Mouse (Mus musculus) CH12.LX (cell line): ENCODE data around the gene Ngp. TPM values are rescaled to one million over a fixed set of nuclear protein-coding genes. Genes with fewer than 3 reads are reported as not detected.

Source experiments
- DNase-seq: peaks from one replicate; pipeline ENCODE4 v3.0.0-alpha.2; 2013; ENCODE audit errors: extremely low read depth
- H3K27ac ChIP-seq: 2 replicates; pipeline ENCODE4 v1.5.1; 2012; ENCODE audit warnings: low read depth, mild to moderate bottlenecking, control low read depth, moderate library complexity; ENCODE audit not compliant: insufficient read depth
- H3K27me3 ChIP-seq: replicated peaks from 2 replicates; pipeline ENCODE3; 2012; ENCODE audit warnings: inconsistent platforms
- H3K36me3 ChIP-seq, 2 experiments: replicated peaks in 1 of 2; 2 replicates each; pipeline versions ENCODE3 to v1.6.1; 2012; ENCODE audit warnings: inconsistent platforms in 1 of 2, low read length in 1 of 2, mild to moderate bottlenecking in 1 of 2, mixed read lengths in 1 of 2, moderate library complexity in 1 of 2; ENCODE audit not compliant: control insufficient read depth in 1 of 2, insufficient read depth in 1 of 2
- H3K4me1 ChIP-seq, 2 experiments: 2 replicates each; pipeline ENCODE4 v1.6.1; 2012; ENCODE audit warnings: inconsistent platforms in 1 of 2, moderate library complexity in 1 of 2; ENCODE audit not compliant: insufficient read depth in 2 of 2, control insufficient read depth in 1 of 2
- H3K4me2 ChIP-seq: 2 replicates; pipeline ENCODE4 v1.6.1; 2012; ENCODE audit warnings: low read depth, mild to moderate bottlenecking, control low read depth; ENCODE audit not compliant: poor library complexity, insufficient read depth, severe bottlenecking
- H3K4me3 ChIP-seq, 3 experiments: fragments of 150-350 bp in 1 of 3; sonication (generic) in 1 of 3; replicated peaks in 1 of 3; 2 replicates each; pipeline versions ENCODE3 to v1.5.1; 2011 to 2012; ENCODE audit warnings: low read depth in 2 of 3, low read length in 2 of 3, mild to moderate bottlenecking in 2 of 3, moderate library complexity in 2 of 3, control low read depth in 1 of 3, improper control_type of control experiment in 1 of 3, inconsistent platforms in 1 of 3, mixed read lengths in 1 of 3; ENCODE audit not compliant: poor library complexity in 1 of 3
- H3K79me2 ChIP-seq: replicated peaks from 2 replicates; pipeline ENCODE4 v1.6.1; 2012; ENCODE audit warnings: mild to moderate bottlenecking, moderate library complexity; ENCODE audit not compliant: control insufficient read depth, poor library complexity, insufficient read depth, severe bottlenecking; ENCODE audit errors: extremely low read depth
- H3K9ac ChIP-seq: 2 replicates; pipeline ENCODE4 v1.6.1; 2012; ENCODE audit warnings: low read depth, mild to moderate bottlenecking, control low read depth, moderate library complexity; ENCODE audit not compliant: insufficient read depth
- H3K9me3 ChIP-seq: replicated peaks from 2 replicates; pipeline ENCODE3; 2012; ENCODE audit warnings: low read length, inconsistent platforms, mixed read lengths
- BHLHE40 ChIP-seq: IDR thresholded peaks from 2 replicates; pipeline ENCODE4 v1.6.1; 2011; ENCODE audit warnings: mild to moderate bottlenecking, low read depth, low read length, improper control_type of control experiment
- CHD2 ChIP-seq: IDR thresholded peaks from 2 replicates; pipeline ENCODE4 v1.6.1; 2011; ENCODE audit warnings: low read length, improper control_type of control experiment
- ELF1 ChIP-seq: IDR thresholded peaks from 2 replicates; pipeline ENCODE4 v1.6.1; 2014; ENCODE audit warnings: low read depth, mild to moderate bottlenecking, inconsistent platforms, low read length, improper control_type of control experiment
- EP300 ChIP-seq: IDR thresholded peaks from 2 replicates; pipeline ENCODE4 v1.6.1; 2011; ENCODE audit warnings: low read length, improper control_type of control experiment
- ETS1 ChIP-seq: conservative IDR thresholded peaks from 2 replicates; pipeline ENCODE4 v1.6.1; 2012; ENCODE audit warnings: low read depth, mild to moderate bottlenecking, inconsistent platforms, low read length, improper control_type of control experiment, moderate library complexity
- GABPA ChIP-seq: IDR thresholded peaks from 2 replicates; pipeline ENCODE4 v1.6.1; 2012; ENCODE audit warnings: low read depth, low read length, improper control_type of control experiment, inconsistent platforms; ENCODE audit not compliant: insufficient replicate concordance
- HCFC1 ChIP-seq: IDR thresholded peaks from 2 replicates; pipeline ENCODE4 v1.6.1; 2012; ENCODE audit warnings: low read depth, mild to moderate bottlenecking, inconsistent platforms, low read length, improper control_type of control experiment
- IRF4 ChIP-seq: IDR thresholded peaks from 2 replicates; pipeline ENCODE4 v1.6.1; 2014; ENCODE audit warnings: low read depth, mild to moderate bottlenecking, inconsistent platforms, low read length, improper control_type of control experiment
- JUN ChIP-seq: IDR thresholded peaks from 2 replicates; pipeline ENCODE4 v1.6.1; 2011; ENCODE audit warnings: low read depth, mild to moderate bottlenecking, low read length, improper control_type of control experiment, moderate library complexity; ENCODE audit not compliant: insufficient read depth
- JUND ChIP-seq: conservative IDR thresholded peaks from 2 replicates; pipeline ENCODE4 v1.6.1; 2011; ENCODE audit warnings: low read depth, low read length, improper control_type of control experiment
- MAFK ChIP-seq: IDR thresholded peaks from 2 replicates; pipeline ENCODE4 v1.6.1; 2011; ENCODE audit warnings: low read length, improper control_type of control experiment; ENCODE audit not compliant: insufficient replicate concordance
- MAZ ChIP-seq: IDR thresholded peaks from 2 replicates; pipeline ENCODE4 v1.6.1; 2012; ENCODE audit warnings: low read depth, mild to moderate bottlenecking, inconsistent platforms, low read length, improper control_type of control experiment, moderate library complexity
- MXI1 ChIP-seq: IDR thresholded peaks from 2 replicates; pipeline ENCODE4 v1.6.1; 2011; ENCODE audit warnings: mild to moderate bottlenecking, low read depth, low read length, improper control_type of control experiment
- MYC ChIP-seq: IDR thresholded peaks from 2 replicates; pipeline ENCODE4 v1.6.1; 2011; ENCODE audit warnings: low read depth, mild to moderate bottlenecking, improper control_type of control experiment, low read length
- NELFE ChIP-seq: IDR thresholded peaks from 2 replicates; pipeline ENCODE4 v1.6.1; 2011; ENCODE audit warnings: low read depth, low read length, improper control_type of control experiment
- NRF1 ChIP-seq: IDR thresholded peaks from 2 replicates; pipeline ENCODE4 v1.6.1; 2014; ENCODE audit warnings: low read depth, mild to moderate bottlenecking, inconsistent platforms, low read length, improper control_type of control experiment, moderate library complexity
- POLR2A ChIP-seq: IDR thresholded peaks from 2 replicates; pipeline ENCODE4 v1.6.1; 2011; ENCODE audit warnings: low read depth, mild to moderate bottlenecking, improper control_type of control experiment, low read length
- POLR2AphosphoS2 ChIP-seq: IDR thresholded peaks from 2 replicates; pipeline ENCODE4 v1.6.1; 2011; ENCODE audit warnings: low read depth, low read length, improper control_type of control experiment
- RCOR1 ChIP-seq: conservative IDR thresholded peaks from 2 replicates; pipeline ENCODE4 v1.6.1; 2012; ENCODE audit warnings: low read depth, mild to moderate bottlenecking, inconsistent platforms, low read length, improper control_type of control experiment
- SIN3A ChIP-seq: IDR thresholded peaks from 2 replicates; pipeline ENCODE4 v1.6.1; 2012; ENCODE audit warnings: low read length, improper control_type of control experiment, inconsistent platforms
- SMC3 ChIP-seq: IDR thresholded peaks from 2 replicates; pipeline ENCODE4 v1.6.1; 2011; ENCODE audit warnings: low read depth, low read length, improper control_type of control experiment
- TBP ChIP-seq: conservative IDR thresholded peaks from 2 replicates; pipeline ENCODE4 v1.6.1; 2011; ENCODE audit warnings: low read depth, low read length, improper control_type of control experiment
- TCF12 ChIP-seq: IDR thresholded peaks from 2 replicates; pipeline ENCODE4 v1.6.1; 2014; ENCODE audit warnings: low read depth, mild to moderate bottlenecking, inconsistent platforms, low read length, improper control_type of control experiment
- UBTF ChIP-seq: IDR thresholded peaks from 2 replicates; pipeline ENCODE4 v1.6.1; 2012; ENCODE audit warnings: low read depth, mild to moderate bottlenecking, inconsistent platforms, low read length, improper control_type of control experiment, moderate library complexity
- USF2 ChIP-seq: conservative IDR thresholded peaks from 2 replicates; pipeline ENCODE4 v1.6.1; 2011; ENCODE audit warnings: low read depth, low read length, improper control_type of control experiment
- ZMIZ1 ChIP-seq: IDR thresholded peaks from 2 replicates; pipeline ENCODE4 v1.6.1; 2012; ENCODE audit warnings: low read depth, mild to moderate bottlenecking, inconsistent platforms, low read length, improper control_type of control experiment
- dilution Hi-C: fragments of 300-500 bp; cut with MboI; formaldehyde crosslinking; loops from 2 replicates; pipeline ENCODE4 v1.14.3; 2020; ENCODE audit warnings: low sequenced_read_pairs; ENCODE audit not compliant: extremely low pct_unique_long_range_greater_than_20kb, extremely low pct_ligation_motif_present
- in situ Hi-C: fragments of 300-500 bp; cut with MboI; formaldehyde crosslinking; loops from 3 replicates; pipeline ENCODE4 v1.14.3; 2019; ENCODE audit warnings: low sequenced_read_pairs, low pct_ligation_motif_present, low pct_unique_long_range_greater_than_20kb, mixed read lengths
- polyA plus RNA-seq: library from polyadenylated mRNA; unstranded; fragments of >175 nt; gene quantifications from 2 replicates; pipeline ENCODE4 v1.2.1, GENCODE M21; 2012; ENCODE audit warnings: low read depth; ENCODE audit not compliant: insufficient read length
- total RNA-seq, 2 experiments: library from RNA; depleted of rRNA; stranded (reverse); fragments of 300-350 nt in 1 of 2; fragments of >200 nt in 1 of 2; gene quantifications; 2 replicates each; pipeline ENCODE4 v1.2.3; 2012 to 2014

Gene Ngp
- total and polyA plus RNA-seq, 3 experiments, result not detected

DNA sequence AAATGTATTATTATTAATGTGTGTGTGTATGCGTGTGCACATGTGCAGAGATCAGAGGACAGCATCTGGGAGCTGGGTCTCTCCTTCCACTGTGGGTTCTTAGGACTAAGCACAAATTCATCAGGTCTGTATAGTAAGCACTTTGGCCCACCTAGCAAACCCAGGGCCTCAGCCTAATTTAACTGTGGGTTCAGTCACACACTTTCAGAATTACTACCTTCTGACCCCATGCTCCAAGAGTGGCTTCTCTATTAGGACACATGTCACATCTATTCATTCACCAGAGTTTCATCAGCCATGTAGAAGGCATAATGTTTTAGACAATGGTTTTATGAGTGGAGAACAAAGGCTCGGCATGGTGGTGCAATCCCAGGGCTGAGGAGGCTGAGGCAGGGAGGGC lies 13.5 kb downstream of the Ngp start (continued):
- 0 out of 2 replicates have a peak, but pooled peaks have one; percentile 62 for TF ChIP-seq MAZ
- peak; percentile 38; the same call in 1 of the 2 replicates for TF ChIP-seq POLR2AphosphoS2
- peak; percentile 97 for TF ChIP-seq MYC
- peak; percentile 98 for TF ChIP-seq IRF4
- TF ChIP-seq RCOR1, result peak; percentile 72; the same call in 1 of the 2 replicates
- TF ChIP-seq MXI1, result no peak; the same call in 1 of the 2 replicates

DNA sequence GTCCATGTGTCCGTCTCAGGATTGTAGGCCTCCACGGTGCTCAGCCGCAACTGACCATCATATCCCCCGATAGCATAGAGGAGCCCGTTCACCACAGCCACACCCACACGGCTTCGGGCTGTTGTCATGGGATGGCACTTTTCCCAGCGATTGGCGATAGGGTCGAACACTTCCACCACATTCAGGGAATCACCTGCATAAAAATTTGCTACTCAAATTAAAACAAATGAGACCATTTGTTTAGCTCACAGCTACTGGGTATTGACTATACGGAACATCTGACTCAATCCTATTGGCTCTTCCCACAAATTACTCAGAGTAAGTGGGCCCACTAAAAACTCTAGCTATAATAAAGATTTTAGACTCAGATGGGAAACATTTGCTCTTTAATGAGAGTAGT lies 16.5 kb downstream of the Ngp start:
- in situ Hi-C loops (no loop called here), dilution Hi-C loops (no loop called here)
- Histone ChIP-seq H3K9me3 (no peaks in the 10 kb centered on the region), H3K36me3 (peaks cover 7 to 50% of the 10 kb centered on the region in 2 experiments), H3K4me2 (no peak overlapping the region), H3K27me3 (no peaks in the 10 kb centered on the region), H3K27ac (no peak overlapping the region; the same call in 1 of the 2 replicates), H3K9ac (no peak overlapping the region), H3K79me2 (no peaks in the 10 kb centered on the region), H3K4me1 (peaks cover 30 to 88% of the 10 kb centered on the region in 2 experiments), H3K4me3 (peak overlapping the region in 2 of 3 experiments; percentile 5 to 39)
- DNase-seq, result peak; percentile 53
- TF ChIP-seq EP300, result 0 out of 2 replicates have a peak, but pooled peaks have one; percentile 35
- peak; percentile 26; the same call in 1 of the 2 replicates for TF ChIP-seq JUND
- TF ChIP-seq ETS1, result peak; percentile 57; the same call in 1 of the 2 replicates
- no peak for TF ChIP-seq HCFC1

DNA sequence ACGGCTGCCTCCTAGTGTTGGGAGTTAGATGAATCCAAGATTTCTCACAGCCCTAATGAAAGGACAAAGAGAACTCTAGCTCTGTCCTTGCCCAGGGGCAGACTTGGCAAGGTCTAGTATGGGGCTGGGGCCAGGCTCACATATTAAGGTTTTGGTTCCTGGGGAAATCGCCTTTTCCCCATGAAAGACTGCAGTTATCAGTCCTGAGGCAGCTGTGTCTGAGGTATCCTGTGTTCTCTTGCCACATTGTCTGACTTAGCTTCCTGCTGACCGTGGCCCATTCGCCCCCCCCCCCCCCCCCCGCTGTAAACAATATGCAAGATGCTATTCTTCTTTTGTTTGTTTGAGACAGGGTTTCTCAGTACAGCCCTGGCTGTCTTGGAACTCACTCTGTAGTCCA lies 20.5 kb downstream of the Ngp start:
- in situ Hi-C loops (no loop called here), dilution Hi-C loops (no loop called here)
- H3K4me3 ChIP-seq, result no peak overlapping the region
- H3K27me3 ChIP-seq, result no peaks in the 10 kb centered on the region
- H3K4me2 ChIP-seq, result no peak overlapping the region
- no peak overlapping the region for H3K27ac ChIP-seq
- peaks cover 10 to 38% of the 10 kb centered on the region in 2 experiments for H3K36me3 ChIP-seq
- no peak for DNase-seq
- H3K9me3 ChIP-seq, result no peaks in the 10 kb centered on the region
- TF ChIP-seq TBP (no peak), JUND (no peak), POLR2AphosphoS2 (no peak), JUN (no peak), GABPA (no peak), MAFK (no peak), USF2 (no peak), NELFE (no peak), SIN3A (no peak), ZMIZ1 (no peak), BHLHE40 (no peak), TCF12 (no peak), ELF1 (no peak), UBTF (no peak), SMC3 (no peak), CHD2 (no peak), POLR2A (no peak), RCOR1 (no peak), MXI1 (no peak), NRF1 (no peak)
- H3K4me1 ChIP-seq, result peaks cover 12 to 51% of the 10 kb centered on the region in 2 experiments
- no peaks in the 10 kb centered on the region for H3K79me2 ChIP-seq
- H3K9ac ChIP-seq, result no peak overlapping the region
